Mouse (Mus musculus) cerebellum, adult 8-10 months (tissue): ENCODE data around the gene Crk.

Source experiments
- DNase-seq: peaks from one replicate; pipeline ENCODE4 v3.0.0; 2022

Crk gene

GRCm38 (mm10) chr11:75655621-75656545 is 23.2 kb upstream of the Crk start:
- peak; percentile 65 for DNase-seq

DNA sequence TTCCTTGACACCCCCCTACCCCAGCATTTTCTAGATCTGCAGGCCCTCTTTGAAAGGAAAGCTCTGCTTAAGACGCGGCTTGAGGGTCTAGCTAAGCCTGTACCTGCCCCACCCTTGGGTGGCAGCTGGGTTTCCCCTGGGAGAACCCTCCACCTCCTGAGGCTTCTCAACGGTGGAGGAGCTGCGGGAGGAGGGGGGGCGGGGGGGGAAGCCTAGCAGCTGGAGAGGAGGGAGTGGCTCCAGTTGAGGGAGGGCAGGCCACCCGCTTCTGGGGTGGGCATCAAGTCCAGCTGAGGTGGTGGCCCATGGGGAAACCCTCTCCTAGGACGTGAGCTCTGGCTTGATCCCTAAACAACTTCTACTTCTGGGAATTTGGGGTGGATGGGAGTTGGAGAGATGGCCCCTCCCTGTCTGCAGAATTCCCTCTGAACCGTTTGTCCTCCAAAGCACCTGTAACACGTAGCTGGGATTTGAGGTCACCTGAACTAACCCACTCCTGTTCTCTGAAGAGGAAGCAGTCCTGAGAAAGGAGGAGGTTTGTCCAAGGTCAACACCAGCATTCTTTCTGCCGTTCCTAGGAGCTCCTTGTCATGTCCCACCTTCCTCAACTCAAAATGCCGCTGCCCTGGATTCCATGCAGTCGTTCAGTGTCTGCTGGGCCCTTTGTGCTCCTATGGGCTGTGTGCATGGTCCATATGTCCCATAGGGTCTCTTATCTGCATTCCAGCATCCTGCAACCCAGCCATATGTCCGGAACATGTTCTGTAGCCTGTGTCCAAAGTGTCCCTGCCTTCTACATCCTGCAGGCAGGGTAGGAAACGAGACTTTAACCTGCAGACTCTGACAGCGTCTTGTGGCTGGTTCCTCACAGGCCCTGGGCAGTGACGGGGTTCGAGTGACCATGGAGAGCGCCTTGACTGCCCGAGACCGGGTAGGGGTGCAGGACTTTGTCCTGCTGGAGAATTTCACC is 22.2 kb upstream of the Crk start:
- DNase-seq, result no peak

- DNase-seq, result no peak
Observed at GRCm38 (mm10) chr11:75657841-75658240, 21.2 kb upstream of the Crk start.

DNA sequence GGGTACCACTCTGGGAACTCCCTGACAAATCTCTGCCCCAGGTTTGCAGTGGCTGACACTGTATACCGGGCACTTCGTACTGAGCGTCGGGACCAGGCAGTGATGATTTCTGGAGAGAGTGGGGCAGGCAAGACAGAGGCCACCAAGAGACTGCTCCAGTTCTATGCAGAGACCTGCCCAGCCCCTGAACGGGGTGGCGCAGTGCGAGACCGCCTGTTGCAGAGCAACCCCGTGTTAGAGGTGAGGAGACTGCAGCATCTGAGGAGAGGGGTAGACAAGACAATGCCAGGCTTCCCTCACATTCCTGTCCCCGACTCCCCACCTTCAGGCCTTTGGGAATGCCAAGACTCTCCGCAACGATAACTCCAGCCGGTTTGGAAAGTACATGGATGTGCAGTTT is 20.7 kb upstream of the Crk start:
- DNase-seq, result no peak

DNA sequence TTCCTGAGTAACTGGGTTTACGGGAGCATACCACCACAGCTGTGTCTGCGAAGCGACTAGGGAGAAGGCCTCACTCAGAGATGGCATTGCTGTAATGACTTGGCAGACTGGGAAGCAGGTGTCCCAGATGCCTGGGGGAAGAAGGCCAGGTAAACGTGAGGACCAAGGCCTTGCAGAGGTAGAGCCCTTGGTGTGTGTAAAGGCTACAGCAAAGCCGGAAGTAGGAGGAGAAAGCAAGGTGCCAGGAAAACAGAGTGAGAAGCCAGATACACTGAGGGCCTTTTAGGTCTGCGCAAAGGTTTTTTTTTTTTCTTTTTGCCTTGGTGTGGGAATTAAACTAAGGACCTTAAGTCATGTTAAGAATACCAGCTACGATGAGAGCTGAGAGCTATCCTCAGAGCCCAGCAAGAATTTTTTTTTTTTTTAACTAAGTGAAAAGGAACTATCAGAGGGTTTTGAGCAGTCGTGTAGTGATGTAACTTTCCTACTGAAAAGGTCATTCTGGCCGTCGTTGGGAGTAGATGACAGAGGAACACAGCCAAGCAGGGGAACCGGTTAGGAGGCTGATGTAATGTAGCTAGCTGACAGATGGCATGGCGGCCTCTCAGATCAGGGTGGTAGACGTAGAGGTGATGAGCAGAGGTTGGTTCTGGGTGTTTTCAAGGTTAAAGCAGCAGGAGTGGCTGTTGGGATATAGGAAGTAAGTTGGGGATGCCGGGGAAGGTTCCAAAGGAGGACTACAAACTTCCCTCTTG is 19.9 kb upstream of the Crk start:
- no peak for DNase-seq

GRCm38 (mm10) chr11:75660081-75660590 is 18.9 kb upstream of the Crk start:
- no peak for DNase-seq

DNA sequence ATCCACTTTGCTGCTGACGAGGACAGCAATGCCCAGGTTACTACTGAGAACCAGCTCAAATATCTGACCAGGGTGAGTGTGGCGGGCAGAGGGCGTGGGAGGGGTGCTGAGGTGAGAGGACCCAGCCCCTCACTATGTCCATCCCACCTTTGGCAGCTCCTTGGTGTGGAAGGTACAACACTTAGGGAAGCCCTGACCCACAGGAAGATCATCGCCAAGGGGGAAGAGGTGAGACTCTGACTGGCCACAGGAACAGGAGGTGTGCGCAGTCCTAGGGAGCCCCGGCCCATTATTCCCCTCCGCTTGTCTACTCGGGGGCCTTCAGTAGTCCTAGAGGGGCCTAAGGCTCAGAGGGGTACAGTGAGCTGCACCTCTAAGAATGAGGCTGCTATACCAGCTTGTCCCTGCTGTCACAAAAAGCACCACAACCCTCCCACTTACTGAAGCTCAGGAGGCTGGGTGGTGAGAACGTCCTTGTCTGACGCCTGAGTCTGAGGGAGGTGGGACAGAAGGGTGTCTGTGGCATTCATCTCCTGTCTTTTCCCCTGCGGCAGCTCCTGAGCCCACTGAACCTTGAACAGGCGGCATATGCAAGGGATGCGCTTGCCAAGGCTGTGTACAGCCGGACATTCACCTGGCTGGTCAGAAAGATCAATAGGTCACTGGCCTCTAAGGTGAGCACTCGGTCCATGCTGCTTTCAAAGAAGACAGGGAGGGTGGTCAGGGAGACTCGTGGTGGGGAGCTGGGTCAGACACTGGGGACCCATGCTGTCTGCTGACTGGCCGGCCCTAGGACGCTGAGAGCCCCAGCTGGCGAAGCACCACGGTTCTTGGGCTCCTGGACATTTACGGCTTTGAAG is 17.9 kb upstream of the Crk start:
- no peak for DNase-seq

- no peak for DNase-seq
Observed at GRCm38 (mm10) chr11:75662131-75662530, 16.9 kb upstream of the Crk start.

GRCm38 (mm10) chr11:75666296-75666695 is 12.8 kb upstream of the Crk start:
- no peak for DNase-seq

DNA sequence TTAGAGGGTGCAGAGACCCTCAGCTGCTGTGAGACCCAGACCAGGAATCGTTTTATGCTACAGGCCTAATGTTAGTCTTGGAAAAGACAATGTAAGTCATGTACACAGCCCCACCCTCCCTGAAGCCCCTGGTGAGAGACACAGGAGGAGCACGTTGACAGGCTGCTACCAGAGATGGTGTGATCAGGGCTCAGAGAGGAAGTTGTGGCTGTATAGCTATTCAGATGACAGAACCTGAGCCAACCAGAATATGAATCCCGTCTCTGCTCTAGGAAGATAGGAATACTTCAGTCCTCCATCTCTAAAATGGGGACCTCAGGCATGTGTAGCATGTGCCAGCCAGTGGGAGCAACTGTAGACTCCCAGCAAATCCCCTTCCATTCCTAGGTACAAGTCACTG is 10.4 kb upstream of the Crk start:
- DNase-seq, result no peak

DNA sequence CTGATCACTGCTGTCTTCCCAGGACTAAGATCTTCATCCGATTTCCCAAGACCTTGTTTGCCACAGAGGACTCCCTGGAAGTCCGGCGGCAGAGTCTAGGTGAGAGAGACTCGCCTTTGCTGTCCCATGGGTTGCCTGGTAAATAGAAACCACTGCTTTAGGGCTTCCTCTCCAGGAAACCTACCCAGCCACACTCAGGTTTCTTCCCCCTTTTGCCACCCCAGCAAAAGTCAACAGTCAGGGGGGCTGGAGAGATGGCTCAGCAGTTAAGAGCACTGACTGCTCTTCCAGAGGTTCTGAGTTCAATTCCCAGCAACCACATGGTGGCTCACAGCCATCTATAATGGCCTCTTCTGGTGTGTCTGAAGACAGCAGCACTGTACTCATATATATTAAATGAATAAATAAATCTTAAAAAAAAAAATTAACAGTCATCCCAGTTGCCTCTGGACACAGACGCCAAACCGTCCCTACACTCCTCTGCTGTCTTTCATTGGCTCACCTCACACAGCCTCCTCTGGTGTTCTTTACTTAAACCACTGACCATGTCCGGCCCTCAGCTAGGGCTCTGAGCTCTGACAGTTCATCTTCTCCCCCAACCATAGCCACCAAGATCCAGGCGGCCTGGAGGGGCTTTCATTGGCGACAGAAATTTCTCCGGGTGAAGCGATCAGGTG is 9.7 kb upstream of the Crk start:
- DNase-seq, result no peak

- no peak for DNase-seq
Observed at GRCm38 (mm10) chr11:75669853-75670200, 9.2 kb upstream of the Crk start.

DNA sequence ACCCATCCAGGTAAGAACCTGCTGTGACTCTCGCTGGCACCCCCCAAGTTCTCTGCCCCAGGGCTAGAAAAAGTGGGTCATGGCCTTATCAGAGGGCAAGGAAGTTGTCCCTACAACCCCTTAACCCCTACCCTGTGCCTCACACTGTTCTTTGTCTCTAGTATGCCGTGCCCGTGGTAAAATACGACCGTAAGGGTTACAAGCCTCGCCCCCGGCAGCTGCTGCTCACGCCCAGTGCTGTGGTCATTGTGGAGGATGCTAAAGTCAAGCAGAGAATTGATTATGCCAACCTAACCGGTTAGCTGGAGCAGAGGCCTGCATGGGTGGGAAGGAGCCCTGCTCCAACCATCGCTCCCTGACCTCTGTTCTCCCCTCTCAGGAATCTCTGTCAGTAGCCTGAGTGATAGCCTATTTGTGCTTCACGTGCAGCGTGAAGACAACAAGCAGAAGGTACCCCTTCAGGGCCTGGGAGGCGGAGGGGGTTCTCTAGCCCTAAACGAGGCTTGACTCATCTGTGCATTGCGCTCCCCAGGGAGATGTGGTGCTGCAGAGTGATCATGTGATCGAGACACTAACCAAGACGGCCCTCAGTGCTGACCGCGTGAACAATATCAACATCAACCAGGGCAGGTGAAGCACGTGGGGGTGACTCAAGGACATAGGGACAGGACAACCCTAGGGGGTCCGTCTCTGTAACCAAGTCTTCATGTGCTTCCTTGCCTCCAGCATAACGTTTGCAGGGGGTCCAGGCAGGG is 7.5 kb upstream of the Crk start:
- no peak for DNase-seq

GRCm38 (mm10) chr11:75673411-75673810 is 5.6 kb upstream of the Crk start:
- no peak for DNase-seq

GRCm38 (mm10) chr11:75674875-75675274 is 4.2 kb upstream of the Crk start:
- no peak for DNase-seq

GRCm38 (mm10) chr11:75677881-75678746 is 945 bp upstream of the Crk start:
- no peak for DNase-seq

DNA sequence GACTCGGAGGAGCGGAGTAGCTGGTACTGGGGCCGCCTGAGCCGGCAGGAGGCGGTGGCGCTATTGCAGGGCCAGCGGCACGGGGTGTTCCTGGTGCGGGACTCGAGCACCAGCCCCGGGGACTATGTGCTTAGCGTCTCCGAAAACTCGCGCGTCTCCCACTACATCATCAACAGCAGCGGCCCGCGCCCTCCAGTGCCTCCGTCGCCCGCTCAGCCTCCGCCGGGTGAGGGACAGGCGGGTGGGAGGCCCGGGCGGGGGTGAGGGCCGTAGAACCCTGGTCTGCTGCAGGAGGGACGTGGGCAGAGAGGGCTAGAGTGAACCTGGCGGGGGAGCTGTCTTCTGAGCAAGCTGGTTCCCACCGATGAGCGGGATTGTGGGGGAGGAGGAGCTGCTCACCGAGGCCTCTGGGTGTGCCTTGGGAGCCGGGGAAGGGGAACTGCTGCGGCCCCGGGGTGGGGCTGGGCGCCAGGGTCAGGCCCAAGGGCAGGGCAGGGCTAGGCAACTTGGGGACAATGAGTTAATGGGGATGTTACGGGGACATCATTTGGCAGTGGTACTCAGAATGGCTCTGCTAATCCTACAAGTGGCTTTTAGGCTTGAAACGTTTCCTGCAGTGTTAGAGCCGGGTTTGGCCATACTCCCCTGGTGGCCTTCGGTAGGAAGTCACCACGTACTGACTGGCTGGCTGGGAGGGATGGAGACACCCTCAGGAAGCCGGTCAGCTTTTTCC is 546 bp downstream of the Crk start:
- no peak for DNase-seq

GRCm38 (mm10) chr11:75684462-75684861 is 5.4 kb downstream of the Crk start:
- DNase-seq, result no peak

GRCm38 (mm10) chr11:75684956-75685355 is 5.9 kb downstream of the Crk start:
- DNase-seq, result no peak
